8 mouse cellular contexts compared by ENCODE assay signal in genomic region chr2:26603720-26604671, GRCm38 (mm10). TPM values are rescaled to one million over a fixed set of nuclear protein-coding genes. Genes with fewer than 3 reads are reported as not detected.
DNase-seq lines count a peak whose midpoint lies in the region; ATAC-seq and TF ChIP-seq lines count a peak whose summit lies in the region.

Gene Agpat2, minus strand, starts transcription at chr2:26604417.

- TF ChIP-seq CTCF in hindbrain, postnatal 0 days (IDR thresholded peaks at IDR 0.05; ENCODE audit: low read depth) = peak; percentile 38

- peak within 1 kb of the TSS; percentile 72 for H3K4me2 ChIP-seq in hindbrain, postnatal 0 days (ENCODE audit: low read depth, low read length)
- peak within 1 kb of the TSS; percentile 79 for H3K4me2 ChIP-seq in limb, embryonic 14.5 days (replicated peaks; ENCODE audit: low read depth, low read length, severe bottlenecking)
- H3K4me2 ChIP-seq in midbrain, embryonic 14.5 days (ENCODE audit: low read length) = peak within 1 kb of the TSS; percentile 66

- H3K4me3 ChIP-seq in brown adipose tissue, adult 24 weeks (ENCODE audit: insufficient read depth, low read depth, low read length) = peak within 1 kb of the TSS; percentile 75
- peak within 1 kb of the TSS; percentile 56 for H3K4me3 ChIP-seq in hindbrain, postnatal 0 days (ENCODE audit: low read length)
- H3K4me3 ChIP-seq in limb, embryonic 14.5 days (replicated peaks; ENCODE audit: low read length) = peak within 1 kb of the TSS; percentile 59
- H3K4me3 ChIP-seq in midbrain, embryonic 14.5 days (replicated peaks; ENCODE audit: low read depth, low read length) = peak within 1 kb of the TSS; percentile 48

- H3K4me1 ChIP-seq in brown adipose tissue, adult 24 weeks (ENCODE audit: control insufficient read depth, insufficient read depth, insufficient read length, low read length) = peaks cover 13% of the 10 kb centered on the region
- H3K4me1 ChIP-seq in hindbrain, postnatal 0 days (ENCODE audit: insufficient read depth, low read length) = no peaks in the 10 kb centered on the region
- H3K4me1 ChIP-seq in limb, embryonic 14.5 days (ENCODE audit: control insufficient read depth, insufficient read depth, low read length) = peaks cover 15% of the 10 kb centered on the region
- H3K4me1 ChIP-seq in midbrain, embryonic 14.5 days (ENCODE audit: control insufficient read depth, insufficient read depth, low read length) = 0 out of 2 replicates have a peak, but pooled peaks cover 5% of the 10 kb centered on the region

- H3K9ac ChIP-seq in hindbrain, postnatal 0 days (replicated peaks; ENCODE audit: low read length) = peak within 1 kb of the TSS; percentile 65
- peak within 1 kb of the TSS; percentile 85 for H3K9ac ChIP-seq in limb, embryonic 14.5 days (ENCODE audit: low read depth, low read length, severe bottlenecking)
- H3K9ac ChIP-seq in midbrain, embryonic 14.5 days (replicated peaks; ENCODE audit: low read length) = peak within 1 kb of the TSS; percentile 55

- intact Hi-C loops in gastrocnemius, postnatal 14 days (cut with DNase I; ENCODE audit: low total_unique reads) = no loop called here

- H3K9me3 ChIP-seq in hindbrain, postnatal 0 days (ENCODE audit: low read length) = no peaks in the 10 kb centered on the region
- no peaks in the 10 kb centered on the region for H3K9me3 ChIP-seq in limb, embryonic 14.5 days (ENCODE audit: control insufficient read depth, low read length)
- no peaks in the 10 kb centered on the region for H3K9me3 ChIP-seq in midbrain, embryonic 14.5 days (ENCODE audit: control insufficient read depth, low read length)

- under 1% methylated on average over 78 of the region's 103 CpGs for WGBS in hindbrain, postnatal 0 days
- 2% methylated on average over 49 of the region's 103 CpGs for WGBS in limb, embryonic 14.5 days
- WGBS in midbrain, embryonic 14.5 days = 1% methylated on average over 100 of the region's 103 CpGs

- peak; percentile 84 for ATAC-seq in hindbrain, postnatal 0 days
- ATAC-seq in limb, embryonic 14.5 days (ENCODE audit: low FRiP score, low read depth) = peak; percentile 74
- peak; percentile 50 for ATAC-seq in midbrain, embryonic 14.5 days (ENCODE audit: low FRiP score, low TSS enrichment)

- H3K36me3 ChIP-seq in hindbrain, postnatal 0 days (ENCODE audit: insufficient read depth, low read length) = no peaks in the 10 kb centered on the region
- no peaks in the 10 kb centered on the region for H3K36me3 ChIP-seq in limb, embryonic 14.5 days (ENCODE audit: control insufficient read depth, insufficient read depth, low read length)
- no peaks in the 10 kb centered on the region for H3K36me3 ChIP-seq in midbrain, embryonic 14.5 days (ENCODE audit: control insufficient read depth, insufficient read depth, low read length)

- no peaks in the 10 kb centered on the region for H3K27me3 ChIP-seq in hindbrain, postnatal 0 days (ENCODE audit: insufficient read depth, low read length)
- H3K27me3 ChIP-seq in limb, embryonic 14.5 days (ENCODE audit: control insufficient read depth, insufficient read depth, low read length) = no peaks in the 10 kb centered on the region
- peaks cover 23% of the 10 kb centered on the region for H3K27me3 ChIP-seq in midbrain, embryonic 14.5 days (ENCODE audit: control insufficient read depth, insufficient read depth, low read length)

- peak within 1 kb of the TSS; percentile 89 for H3K27ac ChIP-seq in brown adipose tissue, adult 24 weeks (replicated peaks; ENCODE audit: low read depth, low read length)
- peak within 1 kb of the TSS; percentile 8; the same call in 1 of the 2 replicates for H3K27ac ChIP-seq in hindbrain, postnatal 0 days
- H3K27ac ChIP-seq in limb, embryonic 14.5 days (replicated peaks; ENCODE audit: low read depth, low read length) = peak within 1 kb of the TSS; percentile 49; the same call in 1 of the 2 replicates
- H3K27ac ChIP-seq in midbrain, embryonic 14.5 days (replicated peaks; ENCODE audit: low read depth, low read length) = no peak within 1 kb of the TSS

- TF ChIP-seq POLR2A in limb, embryonic 14.5 days (IDR thresholded peaks at IDR 0.05; ENCODE audit: borderline replicate concordance, extremely low read depth, insufficient read depth, insufficient read length) = peak; percentile 54; the same call in 1 of the 2 replicates

- DNase-seq in MEL-GATA-1-ER (ENCODE audit: extremely low read depth, low read depth) = peak; percentile 63
- DNase-seq in gastrocnemius, postnatal 14 days = peak; percentile 83
- peak; percentile 77 for DNase-seq in hindbrain, postnatal 0 days (ENCODE audit: low spot score)
- peak; percentile 63 for DNase-seq in limb, embryonic 14.5 days (ENCODE audit: low spot score)
- DNase-seq in midbrain, embryonic 14.5 days = peak; percentile 75
- peak; percentile 78 to 80 for DNase-seq in spleen, postnatal 36 days (ENCODE audit: low spot score in 2 of 2)
- no peak for DNase-seq in cerebellum, adult 9-11 months

RNA-seq across cellular contexts. Expression of gene Agpat2, which starts in this region (rescaled TPM):
- polyA plus RNA-seq in brown adipose tissue, adult 24 weeks (2012; ENCODE audit: insufficient read depth, insufficient read length, missing spikeins) = 2,029 and 2,407 TPM in 2 replicates
- total RNA-seq in gastrocnemius, postnatal 14 days (2021) = 1 to 10 TPM; 4.9 to 6.3 TPM
- total RNA-seq in hindbrain, postnatal 0 days (2014; rRNA removed) = 12.2 and 13.9 TPM in 2 replicates
- polyA plus RNA-seq in hindbrain, postnatal 0 days (2015; fragmentation: Nextera tagmentation; extraction: Ambion mirVana) = 6.2 and 8.2 TPM in 2 replicates
- 27.8 and 35.1 TPM in 2 replicates for polyA plus RNA-seq in limb, embryonic 14.5 days (2012; rRNA removed)
- 24.1 and 28.9 TPM in 2 replicates for polyA plus RNA-seq in limb, embryonic 14.5 days (2014; fragmentation: Nextera tagmentation; extraction: Ambion mirVana)
- polyA plus RNA-seq in midbrain, embryonic 14.5 days (2014; fragmentation: Nextera tagmentation; extraction: Ambion mirVana) = 1.8 and 3.8 TPM in 2 replicates

Comparison
In these comparisons a context has a peak if more than half of its experiments do, and no peak if none do; other contexts are left out.
1. RNA of gene Agpat2 (polyA plus RNA-seq): 2,029 to 2,407 TPM in brown adipose tissue, adult 24 weeks; 24.1 to 35.1 TPM in limb, embryonic 14.5 days, 6.2 to 8.2 TPM in hindbrain, postnatal 0 days and 1.8 to 3.8 TPM in midbrain, embryonic 14.5 days; every median in the first group is over 10 times any median in the second.
2. Peak in every context shown above with its lines, with median percentiles within 50 percentile points of each other: H3K4me3 ChIP-seq, ATAC-seq, H3K4me2 ChIP-seq and H3K9ac ChIP-seq.